Mouse (Mus musculus) forebrain, embryonic 16.5 days (tissue): ENCODE measurements around the gene St8sia6. TPM values are rescaled to one million over a fixed set of nuclear protein-coding genes. Genes with fewer than 3 reads are reported as not detected.
"Not testable (repeated sequence)": the region's sequence is repeated elsewhere in the genome, so short reads cannot be mapped to it uniquely, and the experiment has no call there.

Experiments used
- ATAC-seq: fragments of 200-750 bp; cut with Nextera tagmentation; 2 replicates; pipeline ENCODE4 v1.8.0; 2017; ENCODE audit warnings: mild to moderate bottlenecking, moderate library complexity
- H3K27ac ChIP-seq: fragments of 300-500 bp; sonication (generic); 2 replicates; pipeline ENCODE4 v1.5.1; 2014; ENCODE audit warnings: low read length, control low read depth
- H3K27me3 ChIP-seq: fragments of 300-500 bp; sonication (generic); replicated peaks from 2 replicates; pipeline ENCODE4 v1.6.1; 2014; ENCODE audit warnings: low read length; ENCODE audit not compliant: control insufficient read depth, insufficient read depth
- H3K36me3 ChIP-seq: fragments of 300-500 bp; sonication (generic); 2 replicates; pipeline ENCODE4 v1.6.1; 2014; ENCODE audit not compliant: control insufficient read depth, insufficient read depth
- H3K4me1 ChIP-seq: fragments of 300-500 bp; sonication (generic); replicated peaks from 2 replicates; pipeline ENCODE4 v1.6.1; 2014; ENCODE audit warnings: low read length; ENCODE audit not compliant: control insufficient read depth, insufficient read depth
- H3K4me2 ChIP-seq: fragments of 300-500 bp; sonication (generic); 2 replicates; pipeline ENCODE4 v1.6.1; 2014; ENCODE audit warnings: mild to moderate bottlenecking, low read length, control low read depth
- H3K4me3 ChIP-seq: fragments of 300-500 bp; sonication (generic); replicated peaks from 2 replicates; pipeline ENCODE4 v1.5.1; 2014; ENCODE audit warnings: mild to moderate bottlenecking, low read length, control low read depth
- H3K9ac ChIP-seq: fragments of 300-500 bp; sonication (generic); replicated peaks from 2 replicates; pipeline ENCODE4 v1.6.1; 2014; ENCODE audit warnings: low read depth, low read length, control low read depth
- H3K9me3 ChIP-seq: fragments of 300-500 bp; sonication (generic); 2 replicates; pipeline ENCODE4 v1.6.1; 2016; ENCODE audit warnings: low read length; ENCODE audit not compliant: control insufficient read depth
- WGBS: fragments of 180-500 bp; shearing (Covaris S2); extraction: QIAGEN DNeasy Blood & Tissue Kit; methylation state at CpG from one replicate; pipeline ENCODE4 v1.1.7; 2014; 5-methylcytosine and 5-hydroxymethylcytosine counted together
- polyA plus RNA-seq: library from polyadenylated mRNA; unstranded; fragments of >200 nt; fragmentation: Nextera tagmentation; extraction: Ambion mirVana; gene quantifications from 2 replicates; pipeline ENCODE4 v1.2.1, GENCODE M21; 2015

Gene St8sia6
- polyA plus RNA-seq, 1 experiment from 2014 or later = 0.30 TPM

DNA sequence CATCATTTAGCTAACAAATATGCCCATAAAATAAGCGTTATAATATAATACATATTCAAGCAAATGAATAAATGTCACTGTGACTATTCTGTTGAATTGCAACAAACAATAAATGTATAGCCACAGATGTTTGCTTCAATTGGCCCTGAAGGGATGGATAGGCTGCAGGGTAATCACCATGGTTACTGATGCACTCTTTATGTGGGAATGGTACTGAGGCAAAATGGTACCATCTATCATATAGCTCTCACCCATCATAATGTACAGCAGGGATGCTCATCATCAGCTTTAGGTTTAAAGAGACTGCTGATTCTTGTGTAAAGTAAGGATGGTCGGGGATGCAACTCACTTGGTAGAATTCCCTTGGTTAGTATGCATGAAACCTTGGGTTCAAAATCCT, 99.4 kb downstream of the St8sia6 start:
- Histone ChIP-seq H3K27me3 (no peaks in the 10 kb centered on the region), H3K4me1 (no peaks in the 10 kb centered on the region), H3K9ac (no peak overlapping the region), H3K4me2 (no peak overlapping the region), H3K27ac (no peak overlapping the region), H3K36me3 (no peaks in the 10 kb centered on the region), H3K9me3 (no peaks in the 10 kb centered on the region), H3K4me3 (no peak overlapping the region)
- WGBS = 68% methylated on average over 2 of the region's 2 CpGs
- no peak for ATAC-seq

DNA sequence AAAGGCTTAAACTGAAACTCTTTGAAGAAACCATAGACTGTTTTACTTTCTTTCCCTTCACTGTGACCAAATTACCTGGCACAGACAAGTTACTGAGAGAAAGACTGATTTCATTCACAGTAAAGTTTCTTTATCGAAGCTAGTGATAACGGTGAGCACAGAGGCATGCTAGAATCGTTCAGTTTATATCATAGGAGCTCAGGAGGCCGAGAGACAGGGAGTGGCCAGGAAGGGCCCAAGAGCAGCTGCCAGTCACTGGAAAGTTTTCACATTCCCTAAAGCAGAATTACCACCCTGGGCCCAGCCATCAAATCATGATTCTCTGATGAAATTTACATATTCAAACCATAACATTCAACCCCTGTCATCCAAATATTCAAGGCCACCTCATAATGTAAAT, 109.5 kb downstream of the St8sia6 start:
- Histone ChIP-seq H3K9me3 (no peaks in the 10 kb centered on the region), H3K27ac (no peak overlapping the region), H3K4me3 (no peak overlapping the region), H3K36me3 (no peaks in the 10 kb centered on the region), H3K4me2 (no peak overlapping the region), H3K4me1 (0 out of 2 replicates have a peak, but pooled peaks cover 6% of the 10 kb centered on the region), H3K9ac (no peak overlapping the region), H3K27me3 (no peaks in the 10 kb centered on the region)
- WGBS = 86% methylated on average over 4 of the region's 4 CpGs
- ATAC-seq = no peak

DNA sequence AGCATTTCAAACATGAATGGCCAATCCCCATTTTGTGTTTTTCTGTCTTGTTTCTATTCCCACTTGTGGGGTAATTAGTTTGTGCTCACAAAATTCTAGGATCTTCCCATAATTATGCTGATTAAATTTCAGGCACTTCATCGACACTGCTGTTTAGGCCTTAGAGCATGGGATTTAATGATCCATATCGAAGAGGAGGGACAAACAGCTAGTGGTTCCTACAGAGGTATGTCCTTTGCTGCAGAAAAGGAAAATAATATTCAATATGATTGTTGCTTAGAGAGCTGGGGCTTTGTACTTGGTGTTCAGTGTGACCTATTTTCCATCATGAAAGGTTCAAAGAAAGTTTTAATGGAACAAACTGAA, 110.7 kb downstream of the St8sia6 start:
- no peaks in the 10 kb centered on the region for H3K9me3 ChIP-seq
- H3K4me3 ChIP-seq = no peak overlapping the region
- no peak overlapping the region for H3K27ac ChIP-seq
- no peaks in the 10 kb centered on the region for H3K36me3 ChIP-seq
- no peak overlapping the region for H3K4me2 ChIP-seq
- ATAC-seq = 0 out of 2 replicates have a peak, but pooled peaks have one; percentile 26
- 0 out of 2 replicates have a peak, but pooled peaks cover 6% of the 10 kb centered on the region for H3K4me1 ChIP-seq
- H3K9ac ChIP-seq = no peak overlapping the region
- H3K27me3 ChIP-seq = no peaks in the 10 kb centered on the region
- WGBS = 62% methylated on average over 2 of the region's 2 CpGs

DNA sequence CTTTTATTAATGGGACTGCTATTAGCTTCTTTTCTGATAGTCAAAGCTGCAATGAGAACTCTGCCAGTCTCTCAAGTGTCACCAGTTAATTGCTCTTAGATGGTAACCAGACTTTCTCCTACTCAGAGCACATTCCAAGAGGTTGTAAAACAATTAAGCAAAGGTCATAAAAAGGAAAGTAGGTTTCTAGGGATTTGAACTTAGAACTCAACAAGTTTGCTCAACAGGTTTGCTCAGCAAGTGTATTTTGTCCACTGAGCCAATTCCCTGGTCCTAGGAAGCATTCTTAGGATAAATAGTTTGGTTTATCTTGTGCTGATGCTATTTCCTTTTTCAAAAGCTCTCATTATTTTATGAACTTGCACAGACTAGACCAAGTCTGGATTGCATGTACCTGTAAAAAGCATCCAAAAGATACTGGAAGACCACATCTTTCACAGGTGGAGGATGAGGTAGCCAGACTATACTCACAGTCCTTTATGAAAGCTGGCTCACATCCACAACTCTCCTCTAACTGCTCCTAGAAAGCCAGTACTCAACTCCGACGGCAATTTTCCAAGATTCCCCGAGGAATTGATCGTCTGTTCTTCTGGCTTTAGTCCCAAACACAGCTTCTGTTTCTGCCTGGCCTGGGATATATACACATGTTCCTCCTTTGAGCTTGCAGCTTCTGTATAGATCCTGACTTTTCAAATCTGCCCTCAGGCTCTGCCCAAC, 111.2 kb downstream of the St8sia6 start:
- Histone ChIP-seq H3K9ac (no peak overlapping the region), H3K27ac (no peak overlapping the region), H3K4me2 (no peak overlapping the region), H3K27me3 (no peaks in the 10 kb centered on the region), H3K36me3 (no peaks in the 10 kb centered on the region), H3K4me3 (no peak overlapping the region), H3K4me1 (0 out of 2 replicates have a peak, but pooled peaks cover 6% of the 10 kb centered on the region), H3K9me3 (no peaks in the 10 kb centered on the region)
- 38% methylated on average over 4 of the region's 4 CpGs for WGBS
- ATAC-seq = peak; percentile 78

DNA sequence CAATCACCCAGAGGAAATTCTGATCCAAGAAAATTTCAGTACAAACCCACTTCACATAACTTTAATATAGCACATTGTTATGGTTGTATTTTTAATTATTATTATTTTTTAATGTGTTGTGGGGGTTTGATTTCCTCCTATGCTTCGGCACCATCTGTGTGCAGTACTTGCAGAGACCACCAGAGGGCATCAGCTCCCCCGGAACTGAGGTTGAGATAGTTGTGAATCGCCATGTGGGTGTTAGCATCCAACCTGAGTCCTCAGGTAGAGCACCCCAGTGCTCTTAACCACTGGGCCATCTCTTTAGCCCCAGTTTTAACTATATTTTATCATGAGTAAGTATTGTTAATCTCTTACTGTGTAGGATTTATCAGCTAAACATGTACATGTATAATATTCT, 120.9 kb downstream of the St8sia6 start:
- WGBS = 66% methylated on average over 3 of the region's 3 CpGs
- no peak overlapping the region for H3K27ac ChIP-seq
- no peak for ATAC-seq

DNA sequence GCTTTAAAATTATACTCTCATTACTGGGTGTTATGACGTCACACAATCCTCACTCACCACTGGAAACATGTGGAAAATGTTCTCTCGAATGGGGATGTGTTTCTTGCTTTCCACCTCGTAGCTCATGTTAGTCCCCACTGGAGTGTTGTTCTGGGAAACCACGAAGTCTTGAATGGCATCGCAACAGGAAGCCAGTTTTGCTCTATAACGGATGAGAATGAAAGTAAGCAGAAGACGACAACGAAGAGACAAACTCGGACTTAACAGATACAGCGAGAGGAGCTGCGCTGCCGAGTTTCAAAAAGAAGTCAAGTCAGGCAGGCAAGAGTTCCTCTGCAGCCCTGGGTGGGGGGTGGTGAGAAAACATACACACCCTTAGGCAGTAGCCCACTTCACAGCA, 121.4 kb downstream of the St8sia6 start:
- no peak overlapping the region for H3K27ac ChIP-seq
- H3K9ac ChIP-seq = no peak overlapping the region
- no peaks in the 10 kb centered on the region for H3K27me3 ChIP-seq
- 89% methylated on average over 12 of the region's 12 CpGs for WGBS
- ATAC-seq = no peak
- H3K4me2 ChIP-seq = no peak overlapping the region
- H3K36me3 ChIP-seq = no peaks in the 10 kb centered on the region
- no peaks in the 10 kb centered on the region for H3K9me3 ChIP-seq
- 0 out of 2 replicates have a peak, but pooled peaks cover 2% of the 10 kb centered on the region for H3K4me1 ChIP-seq
- H3K4me3 ChIP-seq = no peak overlapping the region

More for the DNA sequence above, 120.9 kb downstream of the St8sia6 start:
- Histone ChIP-seq H3K9me3 (no peaks in the 10 kb centered on the region), H3K36me3 (no peaks in the 10 kb centered on the region), H3K4me2 (no peak overlapping the region), H3K4me1 (0 out of 2 replicates have a peak, but pooled peaks cover 2% of the 10 kb centered on the region), H3K27me3 (no peaks in the 10 kb centered on the region), H3K4me3 (no peak overlapping the region), H3K9ac (no peak overlapping the region)

DNA sequence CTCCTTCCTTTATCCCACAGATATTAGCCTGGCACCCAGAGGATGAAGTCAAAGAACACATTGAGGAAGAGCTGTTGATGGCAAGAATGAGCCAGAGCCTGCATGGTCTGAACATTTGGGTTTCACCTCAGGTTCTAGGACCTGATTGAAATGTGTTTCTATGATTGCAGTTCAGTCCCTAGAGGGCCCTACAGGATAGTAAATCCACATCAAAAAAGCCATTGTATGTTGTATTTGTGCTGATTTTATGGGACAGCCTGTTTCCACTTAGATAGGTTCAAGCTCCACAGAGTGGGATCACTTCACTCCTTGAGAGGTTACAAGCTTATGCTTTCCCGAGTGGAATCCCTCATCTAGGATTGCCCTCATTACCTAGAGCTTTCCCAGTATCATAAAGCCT, 159.0 kb downstream of the St8sia6 start:
- Histone ChIP-seq H3K4me1 (no peaks in the 10 kb centered on the region), H3K9me3 (no peaks in the 10 kb centered on the region), H3K4me2 (no peak overlapping the region), H3K27me3 (no peaks in the 10 kb centered on the region), H3K4me3 (no peak overlapping the region), H3K9ac (no peak overlapping the region), H3K27ac (no peak overlapping the region), H3K36me3 (no peaks in the 10 kb centered on the region)
- ATAC-seq = no peak
- 58% methylated on average over 1 of the region's 1 CpGs for WGBS

DNA sequence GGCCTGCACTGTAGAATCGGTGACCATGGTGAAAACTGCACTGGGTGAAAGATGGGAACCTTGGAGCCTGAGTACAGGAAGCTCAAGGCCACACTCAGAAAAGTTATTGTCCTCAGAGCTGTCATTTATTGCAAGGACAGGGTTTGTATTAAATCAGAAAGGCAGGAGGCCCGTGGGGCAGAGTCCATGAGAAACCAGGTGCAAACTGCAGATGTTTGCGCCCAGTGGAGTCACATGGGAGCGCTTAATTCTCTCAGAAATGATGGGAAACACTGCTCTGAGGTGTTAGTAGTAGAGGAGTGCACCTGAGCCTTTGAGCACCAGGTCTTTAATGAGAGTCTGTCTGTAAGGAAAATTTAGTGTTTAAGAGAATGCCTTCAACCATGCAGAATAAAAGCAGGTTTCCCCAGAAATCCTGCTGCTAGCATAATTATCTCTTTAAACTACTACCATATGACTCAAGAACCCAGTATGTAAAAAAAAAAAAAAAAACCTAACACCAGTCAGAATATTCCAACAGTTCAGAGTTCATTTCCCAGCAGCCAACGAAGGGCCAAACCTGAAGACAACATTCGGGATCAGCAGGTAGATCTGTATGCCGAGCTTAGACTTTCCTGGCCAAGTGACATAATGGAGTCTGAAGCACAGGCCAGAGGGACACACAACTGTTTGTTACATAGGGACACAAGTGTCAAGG, 163.6 kb downstream of the St8sia6 start:
- H3K4me1 ChIP-seq = no peaks in the 10 kb centered on the region
- no peaks in the 10 kb centered on the region for H3K27me3 ChIP-seq
- H3K4me3 ChIP-seq = no peak overlapping the region
- H3K27ac ChIP-seq = no peak overlapping the region
- no peak overlapping the region for H3K9ac ChIP-seq
- no peak for ATAC-seq
- WGBS = 81% methylated on average over 7 of the region's 7 CpGs
- no peak overlapping the region for H3K4me2 ChIP-seq
- H3K9me3 ChIP-seq = no peaks in the 10 kb centered on the region
- no peaks in the 10 kb centered on the region for H3K36me3 ChIP-seq

DNA sequence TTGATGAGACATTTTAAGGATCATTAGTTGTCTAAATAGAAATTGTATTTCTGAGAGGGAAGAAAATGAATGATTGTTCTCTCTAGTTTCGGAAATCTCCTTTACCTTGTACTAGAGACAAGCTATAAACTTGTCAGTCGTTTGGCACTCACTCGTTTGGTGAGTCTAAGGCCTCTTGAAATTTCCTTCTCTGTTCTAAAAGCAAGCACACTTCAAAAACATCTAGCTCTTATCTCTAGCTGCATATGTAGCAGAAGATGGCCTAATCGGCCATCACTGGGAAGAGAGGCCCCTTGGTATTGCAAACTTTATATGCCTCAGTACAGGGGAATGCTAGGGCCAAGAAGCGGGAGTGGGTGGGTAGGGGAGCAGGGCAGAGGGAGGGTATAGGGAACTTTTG, 190.2 kb downstream of the St8sia6 start:
- not testable (repeated sequence) for H3K9me3 ChIP-seq, H3K4me1 ChIP-seq, H3K9ac ChIP-seq, H3K4me2 ChIP-seq, H3K4me3 ChIP-seq, H3K36me3 ChIP-seq, H3K27me3 ChIP-seq, ATAC-seq, H3K27ac ChIP-seq
- 80% methylated on average over 4 of the region's 5 CpGs for WGBS
